Mouse (Mus musculus) forebrain, embryonic 10.5 days (tissue): ENCODE data around the gene Gm14685. TPM values are rescaled to one million over a fixed set of nuclear protein-coding genes. Genes with fewer than 3 reads are reported as not detected.
"Not testable (repeated sequence)": the region's sequence is repeated elsewhere in the genome, so short reads cannot be mapped to it uniquely, and the experiment has no call there.

Experiments
- DNase-seq: peaks from one replicate; pipeline ENCODE4 v3.0.0-alpha.2; 2017; ENCODE audit warnings: low spot score; ENCODE audit errors: extremely low spot score
- H3K27ac ChIP-seq: fragments of 300-500 bp; sonication (generic); 2 replicates; pipeline ENCODE4 v1.5.1; 2016; ENCODE audit warnings: mild to moderate bottlenecking
- H3K27me3 ChIP-seq: fragments of 300-500 bp; sonication (generic); 2 replicates; pipeline ENCODE4 v1.6.1; 2016; ENCODE audit warnings: mild to moderate bottlenecking; ENCODE audit not compliant: poor library complexity, severe bottlenecking
- H3K36me3 ChIP-seq: fragments of 300-500 bp; sonication (generic); replicated peaks from 2 replicates; pipeline ENCODE4 v1.6.1; 2016; ENCODE audit warnings: mild to moderate bottlenecking, moderate library complexity
- H3K4me1 ChIP-seq: fragments of 300-500 bp; sonication (generic); 2 replicates; pipeline ENCODE4 v1.6.1; 2016
- H3K4me3 ChIP-seq: fragments of 300-500 bp; sonication (generic); 2 replicates; pipeline ENCODE4 v1.5.1; 2016; ENCODE audit warnings: mild to moderate bottlenecking, moderate library complexity
- H3K9me3 ChIP-seq: fragments of 300-500 bp; sonication (generic); 2 replicates; pipeline ENCODE4 v1.6.1; 2016; ENCODE audit warnings: mild to moderate bottlenecking, moderate library complexity
- WGBS: fragments of 180-500 bp; shearing (Covaris S2); methylation state at CpG from one replicate; pipeline ENCODE4 v1.1.7; 2016; 5-methylcytosine and 5-hydroxymethylcytosine counted together
- polyA plus RNA-seq: library from polyadenylated mRNA; unstranded; fragments of >200 nt; fragmentation: Nextera tagmentation; extraction: Ambion mirVana; gene quantifications from 2 replicates; pipeline ENCODE4 v1.2.1, GENCODE M21; 2016

The Gm14685 gene
- 0.05 TPM in 1 of 2 replicates, not detected in the other for polyA plus RNA-seq

GRCm38 (mm10) chrX:73116747-73117146 is at the start of gene Gm14685:
Gm14685 (plus strand) TSS chrX:73117047.
- not testable (repeated sequence) for H3K36me3 ChIP-seq, H3K4me1 ChIP-seq, DNase-seq, H3K4me3 ChIP-seq, H3K27me3 ChIP-seq, H3K27ac ChIP-seq, H3K9me3 ChIP-seq
- WGBS = no CpG with 5 or more reads among the region's 7 CpGs

- H3K4me3 ChIP-seq, H3K27me3 ChIP-seq, H3K4me1 ChIP-seq, H3K27ac ChIP-seq, H3K36me3 ChIP-seq, H3K9me3 ChIP-seq, DNase-seq: not testable (repeated sequence)
- 83% methylated on average over 19 of the region's 19 CpGs for WGBS
Measured at GRCm38 (mm10) chrX:73082267-73083055, 34.4 kb upstream of the Gm14685 start, which contains the start of gene Xlr4a. Xlr4a (minus strand) TSS chrX:73082478.

GRCm38 (mm10) chrX:73096941-73097508 is 19.8 kb upstream of the Gm14685 start, which contains the start of gene Xlr3a:
Xlr3a (minus strand) TSS chrX:73097095.
- not testable (repeated sequence) for H3K27me3 ChIP-seq, H3K27ac ChIP-seq, H3K4me1 ChIP-seq, H3K9me3 ChIP-seq, DNase-seq, H3K4me3 ChIP-seq, H3K36me3 ChIP-seq
- WGBS = 81% methylated on average over 13 of the region's 13 CpGs

- H3K27me3 ChIP-seq, DNase-seq, H3K27ac ChIP-seq, H3K4me1 ChIP-seq, H3K36me3 ChIP-seq, H3K4me3 ChIP-seq, H3K9me3 ChIP-seq: not testable (repeated sequence)
- whole genome bisulfite sequencing = no CpG with 5 or more reads among the region's 12 CpGs
Measured at GRCm38 (mm10) chrX:73122859-73123829, 6.3 kb downstream of the Gm14685 start.

GRCm38 (mm10) chrX:73143218-73143618 is 26.4 kb downstream of the Gm14685 start:
- H3K4me1 ChIP-seq, H3K27ac ChIP-seq, H3K36me3 ChIP-seq, H3K27me3 ChIP-seq, DNase-seq, H3K4me3 ChIP-seq, H3K9me3 ChIP-seq: not testable (repeated sequence)
- WGBS = no CpG with 5 or more reads among the region's 7 CpGs

- not testable (repeated sequence) for H3K27me3 ChIP-seq, H3K27ac ChIP-seq, H3K9me3 ChIP-seq, H3K36me3 ChIP-seq, DNase-seq, H3K4me3 ChIP-seq, H3K4me1 ChIP-seq
- WGBS = no CpG with 5 or more reads among the region's 20 CpGs
Measured at GRCm38 (mm10) chrX:73148496-73148895, 31.6 kb downstream of the Gm14685 start, which contains the start of gene Xlr5b. Xlr5b (plus strand) TSS chrX:73148796.

- H3K27ac ChIP-seq, H3K9me3 ChIP-seq, H3K4me3 ChIP-seq, DNase-seq, H3K36me3 ChIP-seq, H3K27me3 ChIP-seq, H3K4me1 ChIP-seq: not testable (repeated sequence)
- WGBS = no CpG with 5 or more reads among the region's 7 CpGs
Measured at GRCm38 (mm10) chrX:73149350-73149749, 32.5 kb downstream of the Gm14685 start, which contains the start of gene DXBay18. DXBay18 (minus strand) TSS chrX:73149450.

- not testable (repeated sequence) for H3K9me3 ChIP-seq, H3K36me3 ChIP-seq, H3K27me3 ChIP-seq, H3K27ac ChIP-seq, H3K4me1 ChIP-seq, DNase-seq, H3K4me3 ChIP-seq
- 79% methylated on average over 6 of the region's 15 CpGs for WGBS
Measured at GRCm38 (mm10) chrX:73176889-73177288, 60.0 kb downstream of the Gm14685 start, which contains the start of gene Spin2d. Spin2d (minus strand) TSS chrX:73176989.

Other genes starting within 250 kb of the Gm14685 start
- gene Cetn2, start 198.6 kb upstream of the Gm14685 start, polyA plus RNA-seq = 97.2 and 98.9 TPM in 2 replicates
- gene Nsdhl, start 198.5 kb upstream of the Gm14685 start, polyA plus RNA-seq = 39.3 and 40.2 TPM in 2 replicates
- gene Zfp185, start 129.7 kb upstream of the Gm14685 start, polyA plus RNA-seq = 3.9 and 4.2 TPM in 2 replicates
- 0.10 and 0.16 TPM in 2 replicates for gene Pnma5, start 79.9 kb upstream of the Gm14685 start, polyA plus RNA-seq
- gene Pnma3, start 52.3 kb upstream of the Gm14685 start, polyA plus RNA-seq = 0.21 and 0.29 TPM in 2 replicates
- 0.46 and 0.61 TPM in 2 replicates for gene Xlr4a, start 34.6 kb upstream of the Gm14685 start, polyA plus RNA-seq
- 1.8 and 3.0 TPM in 2 replicates for gene Xlr3a, start 20.0 kb upstream of the Gm14685 start, polyA plus RNA-seq
- gene Xlr5b, start 31.7 kb downstream of the Gm14685 start, polyA plus RNA-seq = not detected in 2 replicates
- gene DXBay18, start 32.4 kb downstream of the Gm14685 start, polyA plus RNA-seq = not detected in 2 replicates
- gene Spin2d, start 59.9 kb downstream of the Gm14685 start, polyA plus RNA-seq = not detected in 2 replicates
- 8.7 and 9.1 TPM in 2 replicates for gene Xlr3b, start 75.2 kb downstream of the Gm14685 start, polyA plus RNA-seq
- gene Xlr4b, start 97.3 kb downstream of the Gm14685 start, polyA plus RNA-seq = 0.37 and 0.52 TPM in 2 replicates
- 10.9 TPM in 2 replicates for gene F8a, start 111.2 kb downstream of the Gm14685 start, polyA plus RNA-seq
- not detected in 2 replicates for gene Xlr4c, start 126.1 kb downstream of the Gm14685 start, polyA plus RNA-seq
- not detected in 2 replicates for gene Xlr3c, start 148.3 kb downstream of the Gm14685 start, polyA plus RNA-seq
- not detected in 2 replicates for gene Xlr5a, start 175.9 kb downstream of the Gm14685 start, polyA plus RNA-seq
- gene Xlr5c, start 175.9 kb downstream of the Gm14685 start, polyA plus RNA-seq = not detected in 2 replicates
- not detected in 2 replicates for gene Gm45015, start 219.8 kb downstream of the Gm14685 start, polyA plus RNA-seq
- gene Zfp275, start 225.6 kb downstream of the Gm14685 start, polyA plus RNA-seq = 16.7 and 17.7 TPM in 2 replicates